Mouse (Mus musculus) liver, adult 2 months (tissue): ENCODE measurements around the gene Klrb1f. TPM values are rescaled to one million over a fixed set of nuclear protein-coding genes. Genes with fewer than 3 reads are reported as not detected.

Experiments used
- DNase-seq: peaks from one replicate; pipeline ENCODE4 v3.0.0-alpha.2; 2011; ENCODE audit warnings: low read depth, low spot score; ENCODE audit errors: extremely low read depth
- H3K27ac ChIP-seq: fragments of 200-500 bp; replicated peaks from 2 replicates; pipeline ENCODE4 v1.5.1; 2012; ENCODE audit warnings: low read depth, mild to moderate bottlenecking, control low read depth, inconsistent platforms, low read length; ENCODE audit not compliant: insufficient read depth
- H3K27me3 ChIP-seq: fragments of 200-500 bp; 2 replicates; pipeline ENCODE4 v1.6.1; 2012; ENCODE audit warnings: mild to moderate bottlenecking, moderate library complexity, low read length, inconsistent platforms; ENCODE audit not compliant: control insufficient read depth, insufficient read depth
- H3K36me3 ChIP-seq: fragments of 200-500 bp; 2 replicates; pipeline ENCODE4 v1.6.1; 2012; ENCODE audit warnings: low read length, inconsistent platforms; ENCODE audit not compliant: control insufficient read depth, insufficient read depth
- H3K4me1 ChIP-seq: fragments of 200-500 bp; 2 replicates; pipeline ENCODE4 v1.6.1; 2011; ENCODE audit warnings: low read length; ENCODE audit not compliant: control insufficient read depth, insufficient read depth
- H3K4me3 ChIP-seq: fragments of 200-500 bp; 2 replicates; pipeline ENCODE4 v1.5.1; 2011; ENCODE audit warnings: low read depth, mild to moderate bottlenecking, control low read depth, low read length, moderate library complexity; ENCODE audit not compliant: insufficient read depth
- H3K79me2 ChIP-seq: fragments of 200-500 bp; 2 replicates; pipeline ENCODE4 v1.6.1; 2012; ENCODE audit warnings: inconsistent platforms, mild to moderate bottlenecking, low read length, moderate library complexity; ENCODE audit not compliant: control insufficient read depth, insufficient read depth
- H3K9ac ChIP-seq: fragments of 200-500 bp; 2 replicates; pipeline ENCODE4 v1.6.1; 2012; ENCODE audit warnings: low read depth, mild to moderate bottlenecking, control low read depth, inconsistent platforms, low read length
- CTCF ChIP-seq: fragments of 200-500 bp; IDR thresholded peaks from 2 replicates; pipeline ENCODE4 v1.5.1; 2011; ENCODE audit warnings: low read depth, low read length, control low read depth
- POLR2A ChIP-seq: fragments of 200-500 bp; IDR thresholded peaks from 2 replicates; pipeline ENCODE4 v1.6.1; 2011; ENCODE audit warnings: low read length, control low read depth; ENCODE audit not compliant: insufficient read depth; ENCODE audit errors: extremely low read depth
- WGBS: fragments of 180-500 bp; shearing (Covaris S2); methylation state at CpG from one replicate; pipeline ENCODE4 v1.1.7; 2018; 5-methylcytosine and 5-hydroxymethylcytosine counted together
- polyA plus RNA-seq: library from polyadenylated mRNA; depleted of rRNA; stranded (reverse); fragments of >200 nt; gene quantifications from 2 replicates; pipeline ENCODE4 v1.2.3, GENCODE M21; 2012
- total RNA-seq: library from RNA; depleted of rRNA; stranded (reverse); fragments of >200 nt; gene quantifications from 2 replicates; pipeline ENCODE4 v1.2.3, GENCODE M21; 2014

Gene Klrb1f
- total and polyA plus RNA-seq, 2 experiments, result not detected

GRCm38 (mm10) chr6:129041470-129041869 lies 4.2 kb upstream of the Klrb1f start:
- no peak for DNase-seq
- no peak overlapping the region for H3K9ac ChIP-seq
- 98% methylated on average over 2 of the region's 2 CpGs for WGBS
- no peaks in the 10 kb centered on the region for H3K79me2 ChIP-seq
- H3K36me3 ChIP-seq, result no peaks in the 10 kb centered on the region
- H3K4me1 ChIP-seq, result no peaks in the 10 kb centered on the region
- no peaks in the 10 kb centered on the region for H3K27me3 ChIP-seq
- no peak overlapping the region for H3K27ac ChIP-seq
- no peak for TF ChIP-seq POLR2A
- H3K4me3 ChIP-seq, result no peak overlapping the region

- Histone ChIP-seq H3K4me3 (no peak overlapping the region), H3K4me1 (no peaks in the 10 kb centered on the region), H3K27ac (no peak overlapping the region), H3K36me3 (no peaks in the 10 kb centered on the region), H3K79me2 (no peaks in the 10 kb centered on the region), H3K9ac (no peak overlapping the region), H3K27me3 (no peaks in the 10 kb centered on the region)
- TF ChIP-seq POLR2A (no peak), CTCF (no peak)
- DNase-seq, result no peak
Measured at GRCm38 (mm10) chr6:129042470-129042869, 3.2 kb upstream of the Klrb1f start.

DNA sequence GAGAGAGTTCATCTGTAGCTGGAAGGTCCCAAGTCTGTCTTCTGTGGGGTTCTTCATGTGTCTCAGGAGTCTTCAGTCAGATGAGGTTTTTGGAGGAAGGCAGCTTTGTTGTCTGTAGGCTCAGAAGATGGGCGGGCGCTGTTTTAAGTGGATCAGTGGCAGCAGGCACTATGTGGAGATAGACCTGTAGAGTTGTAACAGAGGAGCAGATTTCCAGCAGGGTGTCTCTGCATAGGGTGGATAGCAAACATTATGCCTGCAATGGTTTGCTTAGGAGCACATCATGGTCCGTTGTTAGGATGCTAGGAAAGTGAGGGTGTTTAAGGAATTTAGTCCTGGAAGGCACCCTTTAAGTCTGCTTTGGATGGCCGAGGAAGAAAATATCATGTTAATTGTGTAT lies 2.7 kb downstream of the Klrb1f start:
- no peaks in the 10 kb centered on the region for H3K36me3 ChIP-seq
- H3K4me3 ChIP-seq, result no peak overlapping the region
- H3K79me2 ChIP-seq, result no peaks in the 10 kb centered on the region
- no peak for DNase-seq
- no peak overlapping the region for H3K9ac ChIP-seq
- no peaks in the 10 kb centered on the region for H3K4me1 ChIP-seq
- TF ChIP-seq CTCF (no peak), POLR2A (no peak)
- no peak overlapping the region for H3K27ac ChIP-seq
- no peaks in the 10 kb centered on the region for H3K27me3 ChIP-seq
- WGBS, result 76% methylated on average over 4 of the region's 4 CpGs

GRCm38 (mm10) chr6:129048857-129049473 lies 3.3 kb downstream of the Klrb1f start:
- H3K4me1 ChIP-seq, result no peaks in the 10 kb centered on the region
- H3K27me3 ChIP-seq, result no peaks in the 10 kb centered on the region
- H3K79me2 ChIP-seq, result no peaks in the 10 kb centered on the region
- H3K36me3 ChIP-seq, result no peaks in the 10 kb centered on the region
- DNase-seq, result peak; percentile 14
- TF ChIP-seq CTCF (0 out of 2 replicates have a peak, but pooled peaks have one; percentile 9), POLR2A (no peak)
- no peak overlapping the region for H3K27ac ChIP-seq
- WGBS, result 4% methylated on average over 13 of the region's 13 CpGs
- peak overlapping the region; percentile 42 for H3K4me3 ChIP-seq
- H3K9ac ChIP-seq, result peak overlapping the region; percentile 50

DNA sequence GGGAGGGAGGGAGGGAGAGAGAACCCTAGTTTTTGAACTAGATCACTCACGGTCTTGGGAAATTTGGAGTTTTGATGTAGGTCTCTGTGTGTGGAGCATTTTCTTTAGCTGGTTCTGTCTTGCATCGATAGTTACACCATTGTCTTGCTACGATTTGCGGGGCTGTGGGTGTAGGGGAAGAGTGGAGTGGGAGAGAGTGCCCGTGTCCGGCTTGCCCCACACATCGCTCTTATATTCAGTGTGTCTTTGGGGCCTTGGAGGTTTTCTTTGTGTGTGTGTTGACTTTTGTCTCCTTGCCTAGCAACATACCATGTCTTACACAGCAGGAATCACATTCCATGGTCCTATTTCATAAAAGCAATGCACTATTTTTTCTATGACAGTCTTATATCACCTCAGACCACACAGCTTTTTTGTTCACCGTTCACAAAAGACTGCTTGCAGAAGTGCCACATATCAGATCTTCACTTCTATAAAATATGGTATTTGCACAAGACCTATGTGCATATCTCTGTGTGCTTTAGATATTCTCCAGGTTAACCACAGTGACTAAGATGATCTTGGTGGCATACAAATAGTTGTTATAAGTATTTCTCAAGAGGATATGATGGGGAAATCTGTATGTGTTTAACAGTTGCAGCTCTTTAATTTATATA lies 4.0 kb downstream of the Klrb1f start:
- no peak for DNase-seq
- Histone ChIP-seq H3K79me2 (no peaks in the 10 kb centered on the region), H3K9ac (no peak overlapping the region), H3K4me3 (no peak overlapping the region), H3K27ac (no peak overlapping the region), H3K27me3 (no peaks in the 10 kb centered on the region), H3K36me3 (no peaks in the 10 kb centered on the region), H3K4me1 (no peaks in the 10 kb centered on the region)
- WGBS, result 21% methylated on average over 8 of the region's 8 CpGs
- TF ChIP-seq CTCF (no peak), POLR2A (no peak)

DNA sequence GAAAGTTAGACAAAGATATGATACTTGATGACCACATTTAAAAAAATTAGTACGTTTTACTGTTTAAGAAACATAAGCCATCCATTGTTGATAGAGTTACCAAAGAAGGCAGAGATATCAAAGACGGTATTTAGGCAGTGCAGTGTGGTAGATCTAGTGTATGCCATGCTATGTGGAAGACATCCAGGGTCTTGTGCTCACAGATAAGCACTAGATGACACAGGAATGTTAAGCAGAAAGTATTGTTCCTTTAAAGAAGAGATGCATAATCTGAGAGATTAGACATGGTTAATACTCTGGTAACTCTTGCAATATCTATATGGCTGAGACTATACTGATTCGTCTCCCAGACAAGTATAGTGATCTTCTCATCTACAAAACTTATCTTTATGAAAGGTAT lies 5.4 kb downstream of the Klrb1f start:
- TF ChIP-seq POLR2A, result no peak
- TF ChIP-seq CTCF, result no peak
- H3K4me3 ChIP-seq, result no peak overlapping the region
- H3K9ac ChIP-seq, result no peak overlapping the region
- no peak for DNase-seq
- no peaks in the 10 kb centered on the region for H3K4me1 ChIP-seq
- WGBS, result 86% methylated on average over 3 of the region's 3 CpGs
- H3K27ac ChIP-seq, result no peak overlapping the region
- H3K79me2 ChIP-seq, result no peaks in the 10 kb centered on the region
- H3K27me3 ChIP-seq, result no peaks in the 10 kb centered on the region
- no peaks in the 10 kb centered on the region for H3K36me3 ChIP-seq
